Mouse (Mus musculus) left cerebral cortex, postnatal 25 days (tissue): Measurements from ENCODE around the gene Cacnb2. TPM values are rescaled to one million over a fixed set of nuclear protein-coding genes. Genes with fewer than 3 reads are reported as not detected.

Experiments used
- DNase-seq, 2 experiments: peaks; one replicate each; pipeline ENCODE4 v3.0.0; 2022; ENCODE audit warnings: low spot score in 2 of 2, mixed read lengths in 1 of 2
- intact Hi-C: fragments of 180-260 bp; cut with DNase I; formaldehyde crosslinking; loops from one replicate; pipeline ENCODE4 v1.15.1; 2025
- total RNA-seq, 2 experiments: library from RNA; stranded (reverse); gene quantifications; 2 replicates each; pipeline ENCODE4 v1.2.3; 2021

The Cacnb2 gene
- total RNA-seq, 2 experiments from 2014 or later = 49.3 to 52.7 TPM

DNA sequence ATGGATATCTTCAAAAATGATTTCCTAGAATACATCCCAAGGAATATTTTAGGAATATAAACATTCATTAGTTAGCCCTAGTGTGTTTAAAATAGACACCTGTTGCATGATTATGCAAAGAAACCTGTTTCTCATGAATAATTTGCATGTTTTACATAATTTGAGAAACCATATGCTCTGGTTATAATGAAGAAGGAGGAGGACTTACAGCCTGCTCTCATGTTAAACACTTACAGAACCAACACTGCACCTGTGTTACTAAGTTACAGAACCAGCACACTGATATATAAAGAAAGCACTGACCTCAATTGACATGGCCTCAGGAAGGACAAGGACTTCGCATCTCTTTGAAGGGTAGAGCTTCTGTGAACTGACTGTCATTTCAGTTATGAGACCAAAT is 244.3 kb downstream of the Cacnb2 start:
- intact Hi-C loops = no loop called here
- DNase-seq = peak in 1 of 2 experiments; percentile 38

DNA sequence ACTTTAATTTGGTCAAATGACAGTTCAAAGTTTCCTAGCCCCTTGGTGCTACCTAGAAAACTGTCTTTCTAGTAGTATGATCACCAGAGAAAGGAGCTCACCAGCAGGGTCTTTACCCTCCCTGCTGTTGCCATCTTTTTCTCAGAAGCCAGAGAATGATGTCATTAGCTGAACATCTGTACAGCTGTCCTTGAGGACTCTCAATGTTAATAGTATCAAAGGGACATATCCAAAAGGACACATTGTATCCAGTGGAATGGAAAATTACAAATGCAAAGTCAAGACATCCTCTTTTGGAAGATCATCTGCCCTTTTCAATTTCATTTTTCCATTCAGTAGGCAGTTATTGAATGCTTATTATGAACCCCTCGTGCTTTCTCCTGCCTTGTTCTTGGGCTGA is 247.9 kb downstream of the Cacnb2 start:
- intact Hi-C loops = loop anchor here (10.0 kb wide), 1 partner anchor 184 kb away; no protein-coding TSS in a partner anchor
- DNase-seq = no peak

DNA sequence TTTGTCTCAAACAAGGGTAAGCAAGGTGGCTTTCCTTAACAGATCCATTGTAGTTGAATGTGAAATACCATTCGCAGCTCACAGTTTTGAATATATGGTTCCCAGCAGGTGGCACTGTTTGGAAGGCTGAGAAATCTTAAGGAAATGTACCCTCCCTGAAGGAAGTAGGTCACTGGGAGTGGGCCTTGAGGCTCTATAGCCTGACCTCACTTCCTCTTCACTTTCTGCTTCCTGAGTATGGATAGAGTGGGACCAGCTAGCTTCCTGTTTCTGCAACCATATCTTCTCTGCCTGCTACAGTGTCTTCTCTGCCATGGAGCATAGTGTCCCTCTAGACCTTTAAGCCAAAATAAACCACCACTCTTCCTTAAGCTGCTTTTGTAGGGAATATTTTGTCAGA is 248.5 kb downstream of the Cacnb2 start:
- intact Hi-C loops = loop anchor here (10.0 kb wide), 1 partner anchor 183 kb away; no protein-coding TSS in a partner anchor
- DNase-seq = peak in 1 of 2 experiments; percentile 23

DNA sequence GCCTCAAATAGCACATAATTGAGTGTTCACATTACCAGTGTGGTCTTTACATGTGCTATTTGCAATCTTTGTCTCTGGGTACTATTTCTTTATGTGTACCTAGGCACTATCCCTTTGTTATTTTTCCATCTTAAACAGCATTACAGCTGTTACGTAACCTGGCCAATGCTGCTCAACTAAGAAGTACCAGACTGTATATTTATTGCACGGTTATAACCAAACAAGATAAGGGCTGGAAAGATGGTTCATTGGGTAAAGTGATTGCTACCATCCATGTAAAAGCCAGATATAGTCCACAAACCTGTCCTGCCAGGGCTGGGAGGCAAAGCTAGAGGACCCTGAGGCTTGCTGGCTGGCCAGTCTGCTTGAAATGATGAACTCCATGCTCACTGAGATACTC is 251.2 kb downstream of the Cacnb2 start:
- intact Hi-C loops = loop anchor here (10.0 kb wide), 1 partner anchor 181 kb away; no protein-coding TSS in a partner anchor
- DNase-seq = no peak

DNA sequence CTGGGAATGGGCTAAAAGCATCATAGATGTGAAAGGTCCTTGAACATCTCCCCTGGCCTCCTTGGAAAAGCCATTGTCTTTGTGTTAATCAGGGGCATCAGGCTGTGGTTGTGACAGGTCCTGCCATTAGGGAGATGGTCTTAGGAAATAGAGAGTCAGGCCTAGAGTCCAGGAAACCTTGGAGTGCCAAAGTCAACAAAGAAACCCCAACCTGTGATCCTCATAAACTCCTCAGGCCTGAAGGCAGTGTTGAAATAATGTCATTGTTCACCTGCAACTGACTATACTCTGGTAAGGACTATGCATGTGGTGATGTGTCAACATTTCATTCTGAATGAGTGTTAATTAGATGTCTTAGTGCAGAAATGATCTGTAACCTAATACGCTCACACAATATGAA is 255.4 kb downstream of the Cacnb2 start:
- no peak for DNase-seq
- intact Hi-C loops = loop anchor here (10.0 kb wide), 1 partner anchor 176 kb away; no protein-coding TSS in a partner anchor

DNA sequence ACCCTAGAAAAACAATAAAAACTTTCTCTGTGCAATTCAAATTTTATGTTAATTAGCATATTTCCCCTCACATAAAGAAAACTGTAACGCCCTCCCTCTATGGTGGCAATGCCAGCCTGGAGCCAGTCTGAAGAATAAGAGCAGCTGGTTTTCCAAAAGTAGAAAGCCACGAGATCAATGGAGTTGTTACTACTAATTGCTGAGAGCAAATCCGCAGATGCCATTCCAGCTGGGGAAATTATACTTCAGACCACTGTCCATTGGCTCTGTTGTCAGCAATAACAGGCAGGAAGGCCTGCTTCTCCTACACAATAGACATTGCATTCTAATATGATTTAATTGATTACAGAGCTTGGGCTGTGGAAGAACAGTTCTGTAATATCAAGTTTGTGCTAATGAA is 257.5 kb downstream of the Cacnb2 start:
- DNase-seq = no peak
- intact Hi-C loops = no loop called here

DNA sequence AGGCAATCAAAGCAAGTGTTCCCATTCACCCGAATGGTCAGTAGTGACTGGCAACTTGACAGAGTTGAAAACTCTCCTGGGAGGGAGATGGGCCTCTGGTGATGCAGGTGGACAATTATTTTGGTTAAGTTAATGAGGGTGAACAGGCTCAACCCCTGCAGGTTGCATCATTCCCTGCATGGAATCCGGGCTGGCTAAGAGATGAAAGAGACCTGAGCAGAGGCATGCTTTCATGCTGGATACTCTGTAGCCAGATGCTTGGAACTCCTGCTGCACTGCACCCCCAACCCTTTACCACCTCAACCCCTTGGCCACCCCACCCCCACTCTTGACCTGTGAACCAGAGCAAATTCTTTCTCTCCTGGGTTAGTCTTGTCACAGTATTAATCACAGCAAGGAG is 258.7 kb downstream of the Cacnb2 start:
- DNase-seq = no peak
- intact Hi-C loops = no loop called here

DNA sequence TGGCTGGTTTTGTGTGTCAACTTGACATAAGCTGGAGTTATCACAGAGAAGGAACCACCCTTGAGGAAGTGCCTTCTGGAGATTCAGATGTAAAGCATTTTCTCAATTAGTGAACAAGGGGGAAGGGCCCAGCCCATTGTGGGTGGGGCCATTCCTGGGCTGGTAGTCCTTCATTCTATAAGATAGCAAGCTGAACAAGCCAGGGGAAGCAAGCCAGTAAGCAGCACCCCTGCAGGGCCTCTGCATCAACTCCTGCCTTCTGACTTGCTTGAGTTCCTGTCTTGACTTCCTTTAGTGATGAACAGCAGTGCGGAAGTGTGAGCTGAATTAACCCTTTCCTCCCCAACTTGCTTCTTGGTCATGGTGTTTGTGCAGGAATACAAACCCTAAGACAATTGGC is 260.1 kb downstream of the Cacnb2 start:
- DNase-seq = no peak
- intact Hi-C loops = no loop called here

DNA sequence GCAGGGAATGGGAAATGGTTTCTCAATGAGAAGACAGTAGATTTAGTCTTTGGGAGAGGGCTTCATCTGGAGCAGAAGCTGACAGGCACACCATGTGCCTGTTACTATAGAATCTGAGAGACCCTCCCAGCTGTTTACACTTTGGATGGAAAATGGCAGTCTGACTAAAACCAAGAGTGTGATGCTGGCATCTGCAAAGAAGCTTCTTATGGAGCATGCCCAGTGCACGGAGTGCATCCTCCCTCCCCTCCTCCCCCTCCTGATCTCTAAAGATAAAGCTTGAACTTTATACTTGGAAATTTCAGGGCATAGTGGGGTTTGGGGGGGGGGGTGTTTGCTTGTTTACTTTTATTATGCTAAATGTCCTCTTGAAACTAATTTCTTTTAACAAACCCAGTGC is 270.2 kb downstream of the Cacnb2 start:
- intact Hi-C loops = loop anchor here (5.0 kb wide), 1 partner anchor 136 kb away; no protein-coding TSS in a partner anchor
- no peak for DNase-seq

DNA sequence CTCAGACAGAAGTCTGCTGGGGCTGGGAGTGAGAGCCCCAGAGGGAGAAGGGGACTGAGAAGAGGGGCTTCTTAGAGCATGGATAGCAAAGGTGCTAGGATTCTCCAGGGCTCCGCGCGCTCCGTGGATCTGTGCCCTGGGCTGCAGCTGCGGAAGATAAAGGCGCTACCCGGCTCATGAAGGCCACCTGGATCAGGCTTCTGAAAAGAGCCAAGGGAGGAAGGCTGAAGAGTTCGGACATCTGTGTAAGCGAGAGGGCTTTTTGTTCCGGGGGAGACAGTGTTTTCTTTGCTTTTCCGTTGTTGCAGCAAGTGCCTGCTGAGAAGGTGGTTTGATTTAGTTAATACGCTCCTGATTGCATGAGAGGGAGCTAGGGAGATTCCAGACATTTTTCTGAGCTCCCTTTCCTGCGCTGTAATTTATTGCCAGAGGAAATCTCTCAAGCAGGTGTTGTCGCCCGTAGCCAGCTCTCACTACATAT is 270.9 kb downstream of the Cacnb2 start:
- intact Hi-C loops = loop anchor here (5.0 kb wide), 1 partner anchor 136 kb away; no protein-coding TSS in a partner anchor
- DNase-seq = peak in 1 of 2 experiments; percentile 37

DNA sequence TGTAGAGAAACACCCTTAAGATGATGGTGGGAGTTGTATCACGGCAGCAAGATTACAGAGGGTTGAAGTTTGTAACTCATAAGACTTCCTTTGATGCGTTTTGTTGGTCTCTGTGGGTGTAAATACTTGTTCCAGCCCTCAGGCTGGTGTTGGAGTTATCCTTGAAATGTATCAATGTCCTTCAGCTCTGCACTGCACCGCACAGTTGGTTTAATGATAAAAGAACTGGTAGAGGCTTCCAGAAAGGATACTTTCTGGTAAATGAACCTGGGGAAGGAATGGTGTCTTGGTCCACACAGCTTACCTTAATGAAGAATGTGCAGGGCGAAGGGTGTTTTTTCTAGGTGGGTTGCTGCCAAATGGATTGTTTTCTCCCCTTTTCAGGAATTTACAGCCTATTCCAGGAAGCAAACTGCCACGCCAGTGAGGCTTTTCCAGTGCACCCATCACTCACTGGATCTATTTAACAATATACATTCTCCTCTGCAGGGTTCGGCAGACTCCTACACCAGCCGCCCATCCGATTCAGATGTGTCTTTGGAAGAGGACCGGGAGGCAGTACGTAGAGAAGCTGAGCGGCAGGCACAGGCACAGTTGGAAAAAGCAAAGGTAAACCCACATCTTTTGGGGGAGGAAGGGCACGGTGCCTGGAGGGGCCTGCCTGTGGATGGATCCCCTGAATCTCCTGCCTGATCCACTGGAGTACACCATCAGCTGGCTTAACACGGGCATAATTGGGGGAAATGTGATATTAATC is 271.6 kb downstream of the Cacnb2 start:
- peak; percentile 35 to 56 for DNase-seq

DNA sequence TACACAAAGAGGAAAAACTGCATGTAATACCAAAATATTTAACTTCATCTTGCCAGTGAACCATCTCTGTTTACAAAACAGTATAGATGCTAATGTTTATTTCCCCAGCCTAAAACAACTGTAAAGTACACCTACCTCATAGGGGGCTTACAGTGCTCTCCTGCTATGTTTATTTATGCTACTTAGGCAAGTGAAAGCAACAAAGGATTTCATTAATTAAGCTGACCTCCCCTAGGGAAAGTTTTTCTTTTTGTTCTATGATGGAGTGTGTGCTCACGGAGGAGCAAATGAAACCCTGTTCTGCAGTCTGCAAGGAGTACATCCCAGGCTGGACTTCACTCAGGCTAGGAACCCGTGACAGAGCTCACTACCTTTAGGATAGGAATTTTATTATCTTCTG is 272.2 kb downstream of the Cacnb2 start:
- DNase-seq = no peak
- intact Hi-C loops = no loop called here

More for the DNA sequence above, 271.6 kb downstream of the Cacnb2 start:
- intact Hi-C loops = loop anchor here (5.0 kb wide), 1 partner anchor 137 kb away; no protein-coding TSS in a partner anchor

DNA sequence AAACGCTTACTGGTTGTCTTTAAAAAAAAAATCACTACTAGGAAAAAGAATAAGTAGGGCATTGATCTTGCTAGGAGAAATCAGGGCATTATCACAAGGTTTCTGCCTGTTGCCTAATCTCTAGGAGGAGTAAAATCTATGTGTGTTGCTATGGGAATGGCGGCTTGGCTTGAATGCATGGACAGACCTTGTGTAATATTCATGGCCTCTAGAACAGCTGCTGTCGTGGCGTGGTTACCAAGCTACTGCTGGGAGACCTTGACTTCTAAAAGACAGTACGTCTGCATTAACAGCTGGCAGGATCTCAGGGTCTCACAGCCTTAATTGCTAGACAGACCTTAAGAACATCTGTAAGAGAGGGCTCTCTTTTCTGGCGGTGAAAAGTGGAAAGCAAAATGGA is 272.7 kb downstream of the Cacnb2 start:
- DNase-seq = no peak
- intact Hi-C loops = no loop called here

DNA sequence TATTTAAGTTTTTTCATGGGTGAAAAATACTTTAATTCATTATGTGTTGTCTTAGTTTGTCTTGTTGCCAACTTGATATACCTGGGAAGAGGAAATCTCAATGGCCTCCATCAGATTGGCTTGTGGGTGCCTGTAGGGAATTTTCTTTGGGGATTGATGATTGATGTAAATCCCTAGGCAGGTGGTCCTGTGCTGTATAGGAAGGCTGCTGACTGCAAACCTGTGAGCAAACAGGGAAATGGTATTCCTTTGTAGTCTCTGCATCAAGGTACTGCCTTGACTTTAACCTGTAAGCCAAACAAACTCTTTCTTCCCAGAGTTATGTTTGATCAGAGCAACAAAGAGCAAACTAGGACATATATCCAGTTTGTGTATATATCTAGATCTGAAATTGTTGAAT is 276.1 kb downstream of the Cacnb2 start:
- intact Hi-C loops = no loop called here
- no peak for DNase-seq

DNA sequence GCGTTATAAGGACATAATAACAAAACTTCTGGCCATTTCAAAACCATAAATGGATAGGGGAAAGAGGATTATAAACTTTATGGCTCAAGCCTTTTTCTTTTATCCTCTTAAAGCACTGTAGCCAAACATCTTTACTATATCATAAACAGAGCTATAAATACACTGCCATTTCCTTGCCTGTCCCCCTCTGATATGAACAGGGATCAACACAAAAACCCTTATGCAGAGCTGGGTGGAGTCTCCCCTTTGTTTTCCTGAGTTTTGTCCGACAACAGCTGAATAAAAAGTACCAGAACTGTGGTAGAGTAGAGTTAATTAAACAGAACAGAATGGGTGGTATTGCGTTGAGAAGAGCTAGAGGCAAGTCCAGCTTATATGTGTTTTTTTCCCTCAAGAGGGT is 280.6 kb downstream of the Cacnb2 start:
- no peak for DNase-seq
- intact Hi-C loops = no loop called here

DNA sequence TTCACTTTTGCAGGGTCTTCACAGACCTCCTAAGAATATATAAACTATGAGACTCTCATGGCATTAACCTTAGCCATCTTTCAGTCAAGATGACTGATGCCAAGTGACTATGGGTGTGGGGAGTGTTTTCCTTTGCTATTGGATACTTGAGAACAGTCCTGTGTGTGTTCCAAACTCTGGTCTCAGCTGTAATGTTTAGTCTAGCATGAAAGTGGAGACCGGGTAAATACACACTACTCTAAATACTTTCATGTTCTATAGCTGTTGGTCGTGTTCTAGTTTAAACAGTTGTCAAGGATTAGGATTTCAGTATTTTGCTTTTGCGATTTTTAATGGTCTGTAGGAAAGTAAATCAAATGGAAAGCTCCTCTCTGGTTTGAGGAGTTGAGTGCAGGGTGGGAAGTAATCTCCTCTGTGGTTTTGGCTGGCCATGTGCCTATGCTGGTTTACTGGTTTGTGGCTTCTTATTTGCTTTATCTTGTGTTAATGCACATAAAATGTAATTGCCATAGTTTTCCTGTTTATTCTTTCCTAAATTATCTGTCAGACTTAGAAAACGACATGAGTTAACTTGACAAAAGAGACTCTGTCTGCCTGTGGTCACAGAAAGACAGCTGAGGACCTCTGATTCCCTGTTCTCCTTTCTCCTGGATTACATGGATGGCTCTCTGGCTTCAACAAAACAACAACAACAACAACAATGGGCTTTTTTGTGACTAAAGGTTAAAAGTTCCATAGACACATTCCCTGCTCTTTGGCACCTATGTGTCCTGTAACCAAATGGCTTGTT is 285.7 kb downstream of the Cacnb2 start:
- DNase-seq = no peak
- intact Hi-C loops = no loop called here

DNA sequence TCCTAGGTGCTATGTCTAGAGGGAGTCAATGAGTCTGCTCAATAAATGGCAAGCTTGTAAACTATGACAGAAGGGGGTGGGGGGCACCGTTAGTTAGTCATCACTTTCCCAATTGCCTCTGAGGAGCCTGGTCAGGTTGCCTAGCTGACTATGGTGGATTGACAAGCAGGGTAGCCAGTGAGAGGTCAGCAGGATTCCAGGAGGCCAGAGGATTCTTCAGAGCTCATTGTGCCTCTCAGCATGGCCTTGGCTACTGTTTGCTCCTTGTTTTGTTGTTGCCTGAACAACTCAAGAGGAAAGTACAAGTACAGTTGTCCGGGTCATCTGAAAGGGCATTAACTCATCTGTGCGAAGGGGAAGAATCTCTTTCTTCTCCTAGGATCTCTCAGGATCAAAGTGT is 300.9 kb downstream of the Cacnb2 start:
- intact Hi-C loops = no loop called here
- DNase-seq = no peak

DNA sequence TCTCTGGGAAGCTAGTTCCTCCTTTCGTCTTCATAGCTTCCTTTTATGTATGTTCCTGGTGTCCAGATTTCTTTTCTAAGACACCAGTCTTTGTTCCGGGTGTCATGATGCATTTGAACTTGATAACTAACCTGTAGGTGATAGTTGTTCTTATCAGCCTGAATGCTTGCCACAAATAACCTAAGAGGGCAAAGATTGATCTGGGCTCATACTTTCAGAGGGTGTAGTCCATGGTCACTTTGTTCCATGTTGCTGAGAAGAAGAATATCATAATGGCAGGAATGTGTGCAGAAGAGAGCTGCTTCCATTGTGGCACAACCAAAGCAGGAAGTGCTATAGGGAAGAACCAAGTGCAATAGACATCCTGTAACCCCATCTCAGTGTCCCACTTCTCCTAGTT is 302.0 kb downstream of the Cacnb2 start:
- no peak for DNase-seq
- intact Hi-C loops = no loop called here

DNA sequence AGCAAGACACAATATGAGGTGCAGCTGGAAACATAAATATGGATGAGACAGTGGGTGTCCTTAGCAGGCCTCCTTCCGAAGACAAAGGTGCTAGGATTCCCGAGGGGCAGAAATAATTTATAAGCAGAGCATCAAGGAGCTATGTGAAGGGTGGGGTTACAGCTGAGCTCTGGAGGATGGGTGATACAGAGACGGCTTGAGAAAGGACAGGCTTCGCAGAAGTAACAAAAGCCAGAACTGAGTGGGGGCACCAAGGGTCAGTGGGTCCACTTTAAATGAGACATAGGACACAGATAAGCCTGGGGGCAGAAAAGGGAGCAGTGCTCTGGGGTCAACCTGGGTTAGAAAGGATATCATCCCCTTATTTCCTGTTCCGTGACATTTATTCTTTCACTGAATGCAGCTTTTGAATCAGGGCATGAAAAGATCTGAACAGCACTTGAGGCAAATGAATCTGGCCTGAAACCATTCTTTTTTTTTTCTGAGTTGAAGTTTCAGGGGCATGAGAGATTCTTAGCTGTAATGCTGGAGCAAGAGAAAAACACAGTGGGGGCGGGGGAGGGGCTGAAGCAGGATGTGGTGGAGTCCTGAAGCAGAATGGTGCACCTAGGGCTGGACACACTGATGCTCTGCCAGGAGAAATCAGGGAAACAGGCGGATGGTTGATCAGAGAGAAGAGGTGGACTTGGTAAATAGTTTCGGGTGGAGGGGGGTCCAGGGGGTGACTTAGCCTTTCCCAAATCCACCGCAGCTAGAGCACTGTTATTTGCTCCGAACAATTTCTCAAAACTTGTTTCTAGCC is 304.4 kb downstream of the Cacnb2 start:
- intact Hi-C loops = no loop called here
- no peak for DNase-seq
